Mouse (Mus musculus) thymus, adult 18-20 months (tissue): ENCODE data around the gene AC134908.4.

Experiments
- DNase-seq, 2 experiments: peaks; one replicate each; pipeline ENCODE4 v3.0.0; 2022; ENCODE audit warnings: mixed read lengths in 2 of 2

Gene AC134908.4

GRCm38 (mm10) chr17:25795609-25796092 is at the start of gene AC134908.4:
Gene AC134908.4, minus strand, starts transcription at chr17:25795659.
- DNase-seq = no peak

GRCm38 (mm10) chr17:25844396-25844901 is 49.0 kb upstream of the AC134908.4 start, which contains the start of gene Rhot2:
Gene Rhot2, minus strand, starts transcription at chr17:25844851.
- DNase-seq = peak; percentile 95 to 97

GRCm38 (mm10) chr17:25843636-25844395 is 48.4 kb upstream of the AC134908.4 start:
- DNase-seq = no peak

GRCm38 (mm10) chr17:25843122-25843521 is 47.7 kb upstream of the AC134908.4 start:
- no peak for DNase-seq

GRCm38 (mm10) chr17:25842509-25842908 is 47.0 kb upstream of the AC134908.4 start:
- DNase-seq = no peak

- DNase-seq = no peak
These were observed 45.8 kb upstream of the AC134908.4 start, which contains the start of gene Gm20683 for GRCm38 (mm10) chr17:25841117-25841880. Gene Gm20683, minus strand, starts transcription at chr17:25841763.

- DNase-seq = no peak
These were observed 45.1 kb upstream of the AC134908.4 start for GRCm38 (mm10) chr17:25840519-25840918.

GRCm38 (mm10) chr17:25839455-25840235 is 44.2 kb upstream of the AC134908.4 start:
- DNase-seq = no peak

- DNase-seq = peak in 1 of 2 experiments; percentile 3
These were observed 43.4 kb upstream of the AC134908.4 start for GRCm38 (mm10) chr17:25838904-25839303.

- DNase-seq = no peak
These were observed 42.1 kb upstream of the AC134908.4 start for GRCm38 (mm10) chr17:25837533-25837932.

GRCm38 (mm10) chr17:25837076-25837410 is 41.6 kb upstream of the AC134908.4 start, which contains the start of gene Rhbdl1:
Gene Rhbdl1, minus strand, starts transcription at chr17:25837295.
- DNase-seq = no peak

GRCm38 (mm10) chr17:25836397-25837075 is 41.1 kb upstream of the AC134908.4 start:
- peak in 1 of 2 experiments; percentile 36 for DNase-seq

GRCm38 (mm10) chr17:25835816-25836215 is 40.4 kb upstream of the AC134908.4 start:
- peak in 1 of 2 experiments; percentile 13 for DNase-seq

GRCm38 (mm10) chr17:25835301-25835700 is 39.8 kb upstream of the AC134908.4 start:
- no peak for DNase-seq

GRCm38 (mm10) chr17:25834595-25835222 is 39.2 kb upstream of the AC134908.4 start:
- DNase-seq = peak in 1 of 2 experiments; percentile 25

GRCm38 (mm10) chr17:25833961-25834594 is 38.6 kb upstream of the AC134908.4 start:
- DNase-seq = peak in 1 of 2 experiments; percentile 19

GRCm38 (mm10) chr17:25833291-25833663 is 37.8 kb upstream of the AC134908.4 start, which contains the start of gene Stub1:
Gene Stub1, minus strand, starts transcription at chr17:25833404.
- peak; percentile 63 to 74 for DNase-seq

- DNase-seq = peak; percentile 97 to 98
These were observed 37.2 kb upstream of the AC134908.4 start for GRCm38 (mm10) chr17:25832436-25833290.

GRCm38 (mm10) chr17:25831451-25832281 is 36.2 kb upstream of the AC134908.4 start:
- DNase-seq = peak in 1 of 2 experiments; percentile 18
